Mouse (Mus musculus) layer of hippocampus, postnatal 36 days (tissue): Measurements from ENCODE around the gene Platr25. TPM values are rescaled to one million over a fixed set of nuclear protein-coding genes. Genes with fewer than 3 reads are reported as not detected.
"Not testable (repeated sequence)": the region's sequence is repeated elsewhere in the genome, so short reads cannot be mapped to it uniquely, and the experiment has no call there.

Source experiments
- DNase-seq, 2 experiments: peaks; one replicate each; pipeline ENCODE4 v3.0.0; 2022
- microRNA-seq, 2 experiments: library from miRNA; unstranded; fragments of <30 nt; microRNA quantifications; one replicate each; pipeline ENCODE4 v1.2.0; 2021
- total RNA-seq, 2 experiments: library from RNA; stranded (reverse); gene quantifications; 2 replicates each; pipeline ENCODE4 v1.2.3; 2021

Gene Platr25
- 10 to 100 TPM; 10.7 to 11.5 TPM for total RNA-seq

GRCm38 (mm10) chr13:62760432-62761415, at the start of gene Platr25:
TSS of gene Platr25 (minus strand) at chr13:62760709.
- DNase-seq, result peak; percentile 28 to 35

DNA sequence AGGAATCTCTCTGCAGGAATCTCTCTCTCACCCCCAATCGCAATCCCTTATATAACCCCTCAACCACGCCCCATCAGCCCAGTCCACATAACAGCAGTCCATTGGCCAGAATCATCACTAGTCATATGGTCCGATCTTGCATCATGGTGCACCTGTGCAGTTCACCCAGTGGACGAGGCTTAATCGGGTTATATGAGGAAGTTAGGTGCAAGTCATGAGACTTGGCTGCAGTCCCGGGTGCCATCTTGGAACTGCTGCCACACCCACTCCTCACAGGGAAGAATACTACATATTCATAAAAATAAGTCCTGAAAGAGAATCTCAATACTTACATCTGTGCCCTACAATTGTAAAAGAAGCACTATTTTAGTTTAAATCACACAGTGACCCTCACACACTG, 47.5 kb upstream of the Platr25 start:
- DNase-seq, result not testable (repeated sequence)

GRCm38 (mm10) chr13:62786135-62786493, 25.6 kb upstream of the Platr25 start:
- not testable (repeated sequence) for DNase-seq

DNA sequence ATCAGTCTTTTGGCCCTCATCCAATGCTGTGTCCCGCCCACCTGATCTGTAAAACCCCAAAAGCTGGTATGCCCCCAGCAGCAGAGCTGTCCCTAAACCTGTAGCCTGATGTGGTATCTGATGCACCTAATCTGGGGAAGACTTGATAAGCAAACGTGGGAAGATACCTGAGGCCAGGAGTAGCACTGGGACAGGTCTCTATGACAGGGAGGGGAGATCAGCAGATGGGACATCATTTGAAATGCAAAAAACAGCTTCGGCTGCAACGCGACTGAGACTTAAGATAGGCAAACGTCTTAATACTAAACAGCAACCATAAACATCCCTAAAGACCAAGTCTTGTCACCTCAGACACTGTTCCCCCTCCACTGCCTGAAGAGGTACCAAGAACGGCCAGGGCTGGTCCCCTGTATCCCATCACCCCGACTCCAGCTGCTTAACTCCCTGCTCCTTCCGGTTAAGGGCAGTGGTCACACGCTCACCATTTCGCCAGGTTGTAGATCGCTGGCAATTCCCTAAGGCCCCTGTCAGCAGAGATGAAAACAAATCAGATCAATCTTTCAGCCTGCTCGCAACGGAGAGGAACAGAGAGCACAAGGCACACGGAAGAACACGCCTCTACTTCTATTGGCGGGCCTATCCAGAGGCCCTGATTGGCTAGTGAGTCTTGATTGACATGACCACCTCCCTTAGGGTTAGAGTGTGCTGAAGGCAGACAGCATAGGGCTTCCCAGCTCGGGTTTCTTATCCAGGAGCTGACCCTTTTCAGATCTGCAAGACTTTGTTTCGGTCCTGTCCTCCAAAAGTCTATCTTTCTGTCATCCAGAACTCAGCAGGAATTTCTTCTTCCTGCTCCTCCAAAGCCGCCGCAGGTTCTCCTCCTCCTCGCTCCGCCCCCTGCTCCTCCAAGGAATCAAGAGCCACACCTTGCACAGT, 25.0 kb upstream of the Platr25 start, which contains the start of gene Gm5141:
Gm5141 (minus strand) TSS at position 610 of the 936 bp plus-strand sequence.
- DNase-seq, result peak; percentile 51 to 61

DNA sequence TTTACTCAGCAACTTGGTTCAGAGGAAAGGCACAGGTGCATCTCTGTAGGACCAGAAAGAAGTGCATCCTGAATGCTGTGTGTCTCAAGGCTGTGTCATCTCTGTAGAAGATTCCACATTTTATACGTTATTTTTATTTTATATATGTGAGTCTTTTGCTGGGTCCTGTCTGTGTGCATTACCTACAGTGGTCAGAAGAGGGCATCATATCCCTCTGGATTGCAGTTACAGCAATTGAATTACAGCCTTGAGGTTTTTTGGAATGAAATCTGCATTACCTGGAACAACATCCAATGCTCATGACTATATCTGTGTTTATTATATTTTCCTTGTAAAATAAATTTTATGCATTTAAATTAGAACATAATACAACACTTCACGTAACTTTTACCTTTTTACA, 3.3 kb upstream of the Platr25 start:
- peak in 1 of 2 experiments; percentile 8 for DNase-seq

- no peak for DNase-seq
Observed at GRCm38 (mm10) chr13:62733322-62733721, 27.2 kb downstream of the Platr25 start.

GRCm38 (mm10) chr13:62712611-62713010, 47.9 kb downstream of the Platr25 start:
- not testable (repeated sequence) for DNase-seq

- DNase-seq, result not testable (repeated sequence)
Observed at GRCm38 (mm10) chr13:62685287-62685648, 75.2 kb downstream of the Platr25 start.

- peak; percentile 29 to 32 for DNase-seq
Observed at GRCm38 (mm10) chr13:62684608-62685286, 75.8 kb downstream of the Platr25 start.

GRCm38 (mm10) chr13:62653369-62653743, 107.2 kb downstream of the Platr25 start:
- no peak for DNase-seq

GRCm38 (mm10) chr13:62652681-62653368, 107.7 kb downstream of the Platr25 start:
- DNase-seq, result peak; percentile 50

DNA sequence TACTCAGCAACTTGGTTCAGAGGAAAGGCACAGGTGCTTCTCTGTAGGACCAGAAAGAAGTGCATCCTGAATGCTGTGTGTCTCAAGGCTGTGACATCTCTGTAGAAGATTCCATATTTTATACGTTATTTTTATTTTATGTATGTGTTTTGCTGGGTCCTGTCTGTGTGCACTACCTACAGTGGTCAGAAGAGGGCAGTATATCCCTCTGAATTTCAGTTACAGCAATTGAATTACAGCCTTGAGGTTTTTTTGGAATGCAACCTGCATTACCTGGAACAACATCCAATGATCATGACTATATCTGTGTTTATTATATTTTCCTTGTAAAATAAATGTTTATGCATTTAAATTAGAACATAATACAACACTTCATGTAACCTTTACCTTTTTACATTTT, 133.4 kb downstream of the Platr25 start:
- peak in 1 of 2 experiments; percentile 1 for DNase-seq

- DNase-seq, result not testable (repeated sequence)
Observed at GRCm38 (mm10) chr13:62624277-62624665, 136.2 kb downstream of the Platr25 start.

DNA sequence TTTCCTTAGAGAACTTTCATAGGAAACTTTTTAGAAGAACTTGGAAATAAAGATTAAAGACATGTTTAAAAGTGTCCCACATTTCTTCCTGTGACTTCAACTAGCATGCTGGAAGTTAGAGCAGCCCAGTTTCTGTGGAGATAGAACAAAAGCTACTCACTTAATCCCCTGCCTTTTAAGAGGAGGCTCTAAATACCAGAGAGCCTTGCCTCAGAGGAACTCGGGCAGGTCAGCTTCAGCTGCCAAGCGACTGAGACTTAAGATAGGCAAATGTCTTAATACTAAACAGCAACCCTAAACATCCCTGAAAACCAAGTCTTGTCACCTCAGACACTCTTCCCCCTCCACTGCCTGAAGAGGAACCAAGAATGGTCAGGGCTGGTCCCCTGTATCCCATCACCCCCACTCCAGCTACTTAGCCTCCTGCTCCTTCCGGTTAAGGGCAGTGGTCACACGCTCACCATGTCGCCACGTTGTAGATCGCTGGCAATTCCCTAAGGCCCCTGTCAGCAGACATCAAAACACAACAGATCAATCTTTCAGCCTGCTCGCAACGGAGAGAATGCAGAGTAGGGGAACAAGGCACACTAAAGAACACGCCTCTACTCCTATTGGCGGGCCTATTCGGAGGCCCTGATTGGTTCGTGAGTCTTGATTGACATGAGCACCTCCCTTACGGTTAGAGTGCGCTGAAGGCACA, 136.8 kb downstream of the Platr25 start, which contains the start of gene 6720489N17Rik:
6720489N17Rik (minus strand) TSS at position 606 of the 700 bp plus-strand sequence.
- peak; percentile 66 to 67 for DNase-seq

Small RNAs within 50 kb of the gene (microRNA-seq; reads per million reads assigned to microRNA genes)
- gene Gm24020 (0 reads per million in 2 experiments), gene Gm24588 (0 reads per million in 2 experiments), gene Mir713 (0 to 0.21 reads per million in 2 experiments)

Other genes with a start within 250 kb of the Platr25 start
- 1 to 10 TPM; 1.6 to 2.3 TPM for gene Zfp935, start 202.2 kb downstream of the Platr25 start, total RNA-seq
- gene Zfp934, start 189.5 kb downstream of the Platr25 start, total RNA-seq, result 1 to 10 TPM; 7.4 to 8.2 TPM
- gene 6720489N17Rik, start 136.5 kb downstream of the Platr25 start, total RNA-seq, result 1 to 10 TPM; 2.8 to 4.6 TPM
- gene Gm5141, start 25.1 kb upstream of the Platr25 start, total RNA-seq, result 1 to 10 TPM; 6.5 to 8.8 TPM
- not detected for gene Fbp2, start 97.7 kb upstream of the Platr25 start, total RNA-seq
- gene Fbp1, start 127.6 kb upstream of the Platr25 start, total RNA-seq, result under 1 TPM in 1 of 2 experiments, not detected in 1; 0.40 TPM
- 10 to 100 TPM; 76.8 to 92.7 TPM for gene 2010111I01Rik, start 204.2 kb upstream of the Platr25 start, total RNA-seq